Mouse (Mus musculus): ENCODE results near the gene Zfp36. TPM values are rescaled to one million over a fixed set of nuclear protein-coding genes. Genes with fewer than 3 reads are reported as not detected.
"Not testable (repeated sequence)": the region's sequence is repeated elsewhere in the genome, so short reads cannot be mapped to it uniquely, and the experiment has no call there.

Zfp36 gene
- polyA plus RNA-seq, 1 experiment from 2014 or later, result 4.2 TPM

DNA sequence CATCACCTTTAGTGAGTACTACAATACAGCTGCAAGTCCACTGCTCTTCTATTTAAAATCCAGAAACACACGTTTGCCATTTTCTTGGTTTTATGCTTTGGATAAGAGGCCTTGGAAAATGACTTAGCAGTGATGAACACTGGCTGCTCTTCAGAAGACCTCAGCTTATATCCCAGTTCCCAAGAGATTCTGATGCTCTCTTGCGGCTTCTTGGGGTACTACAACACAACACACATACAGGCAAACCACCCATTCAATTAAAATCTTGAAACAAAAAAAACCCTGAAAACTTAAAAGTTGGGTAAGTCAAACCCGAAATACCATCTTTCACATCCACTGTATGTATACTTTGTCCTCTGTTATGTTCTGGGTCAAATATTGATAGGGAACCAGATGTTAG, 17.9 kb upstream of the Zfp36 start:
- Histone ChIP-seq H3K9me3 (replicated peaks) (no peaks in the 10 kb centered on the region), H3K4me1 (peaks cover 13% of the 10 kb centered on the region), H3K4me3 (replicated peaks) (no peak overlapping the region), H3K27me3 (replicated peaks) (no peaks in the 10 kb centered on the region), H3K9ac (replicated peaks) (no peak overlapping the region), H3K36me3 (peaks cover 75% of the 10 kb centered on the region), H3K4me2 (no peak overlapping the region), H3K27ac (replicated peaks) (no peak overlapping the region)
- no peak for ATAC-seq (ENCODE audit: low FRiP score)
- 68% methylated on average over 3 of the region's 3 CpGs for WGBS

DNA sequence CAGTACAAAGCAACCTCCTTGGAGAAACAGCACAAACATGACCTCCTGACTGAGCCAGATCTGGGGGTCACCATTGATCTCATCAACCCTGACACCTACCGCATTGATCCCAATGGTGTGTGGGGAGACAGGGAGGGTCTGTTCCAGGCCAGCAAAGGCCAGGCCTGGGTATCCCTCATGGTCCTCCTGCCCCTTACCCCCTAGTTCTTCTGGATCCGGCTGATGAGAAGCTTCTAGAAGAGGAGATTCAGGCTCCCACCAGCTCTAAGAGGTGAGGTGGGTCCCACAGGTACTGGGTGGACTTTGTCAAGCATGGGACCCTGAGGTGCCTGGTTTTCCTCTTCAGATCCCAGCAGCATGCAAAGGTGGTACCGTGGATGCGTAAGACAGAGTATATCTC, 15.4 kb upstream of the Zfp36 start:
- Histone ChIP-seq H3K4me1 (peaks cover 24% of the 10 kb centered on the region), H3K27ac (replicated peaks) (no peak overlapping the region), H3K27me3 (replicated peaks) (no peaks in the 10 kb centered on the region), H3K9me3 (replicated peaks) (no peaks in the 10 kb centered on the region), H3K4me2 (no peak overlapping the region), H3K4me3 (replicated peaks) (no peak overlapping the region), H3K36me3 (peaks cover 54% of the 10 kb centered on the region), H3K9ac (replicated peaks) (no peak overlapping the region)
- no peak for ATAC-seq (ENCODE audit: low FRiP score)
- WGBS, result 94% methylated on average over 4 of the region's 4 CpGs

- 5% methylated on average over 22 of the region's 22 CpGs for WGBS
- H3K4me3 ChIP-seq (replicated peaks), result peak overlapping the region; percentile 99
- peak overlapping the region; percentile 89 for H3K9ac ChIP-seq (replicated peaks)
- no peak; the same call in 1 of the 2 replicates for ATAC-seq (ENCODE audit: low FRiP score)
- peak overlapping the region; percentile 93 for H3K4me2 ChIP-seq
- H3K4me1 ChIP-seq, result peaks cover 24% of the 10 kb centered on the region
- H3K27ac ChIP-seq (replicated peaks), result peak overlapping the region; percentile 86
- peaks cover 54% of the 10 kb centered on the region for H3K36me3 ChIP-seq
- no peaks in the 10 kb centered on the region for H3K9me3 ChIP-seq (replicated peaks)
- H3K27me3 ChIP-seq (replicated peaks), result no peaks in the 10 kb centered on the region
These were observed 13.4 kb upstream of the Zfp36 start for GRCm38 (mm10) chr7:28393272-28393951.

GRCm38 (mm10) chr7:28392429-28393271, 12.6 kb upstream of the Zfp36 start, which contains the start of the genes Med29 and Paf1:
Med29 (minus strand) TSS chr7:28392708.
Paf1 (plus strand) TSS chr7:28392951.
- peak; percentile 97 for ATAC-seq (ENCODE audit: low FRiP score)
- WGBS, result under 1% methylated on average over 58 of the region's 58 CpGs

GRCm38 (mm10) chr7:28390331-28390730, 10.3 kb upstream of the Zfp36 start:
- Histone ChIP-seq H3K4me1 (peaks cover 24% of the 10 kb centered on the region), H3K9ac (replicated peaks) (no peak overlapping the region), H3K4me2 (no peak overlapping the region), H3K27ac (replicated peaks) (no peak overlapping the region), H3K27me3 (replicated peaks) (no peaks in the 10 kb centered on the region), H3K4me3 (replicated peaks) (no peak overlapping the region), H3K36me3 (peaks cover 48% of the 10 kb centered on the region), H3K9me3 (replicated peaks) (no peaks in the 10 kb centered on the region)
- WGBS, result 95% methylated on average over 3 of the region's 3 CpGs
- ATAC-seq (ENCODE audit: low FRiP score), result no peak

More at GRCm38 (mm10) chr7:28392429-28393271, 12.6 kb upstream of the Zfp36 start, which contains the start of the genes Med29 and Paf1:
- H3K4me1 ChIP-seq, result peaks cover 24% of the 10 kb centered on the region
- H3K4me2 ChIP-seq, result peak within 1 kb of the TSS; percentile 93
- H3K4me3 ChIP-seq (replicated peaks), result peak within 1 kb of the TSS; percentile 99
- peaks cover 54% of the 10 kb centered on the region for H3K36me3 ChIP-seq
- H3K27ac ChIP-seq (replicated peaks), result peak within 1 kb of the TSS; percentile 86
- H3K9me3 ChIP-seq (replicated peaks), result no peaks in the 10 kb centered on the region
- H3K27me3 ChIP-seq (replicated peaks), result no peaks in the 10 kb centered on the region
- peak within 1 kb of the TSS; percentile 89 for H3K9ac ChIP-seq (replicated peaks)

DNA sequence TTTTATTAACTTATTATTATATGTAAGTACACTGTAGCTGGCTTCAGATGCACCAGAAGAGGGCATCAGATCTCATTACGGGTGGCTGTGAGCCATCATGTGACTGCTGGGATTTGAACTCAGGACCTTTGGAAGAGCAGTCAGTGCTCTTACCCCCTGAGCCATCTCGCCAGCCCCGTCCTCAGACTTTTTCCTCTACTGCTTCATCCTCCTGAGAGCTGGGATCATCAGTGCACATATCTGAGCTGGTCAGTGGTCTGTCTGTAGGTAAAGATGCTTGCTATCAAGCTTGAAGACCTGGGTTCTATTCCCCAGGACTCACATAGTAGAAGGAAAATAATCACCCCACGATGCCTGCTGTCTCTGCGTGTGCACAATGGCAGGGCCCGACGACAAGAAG, 7.3 kb upstream of the Zfp36 start:
- WGBS, result 90% methylated on average over 7 of the region's 7 CpGs
- not testable (repeated sequence) for H3K4me3 ChIP-seq (replicated peaks); H3K27ac ChIP-seq (replicated peaks); H3K27me3 ChIP-seq (replicated peaks); H3K9me3 ChIP-seq (replicated peaks); H3K9ac ChIP-seq (replicated peaks); ATAC-seq (ENCODE audit: low FRiP score); H3K4me2 ChIP-seq
- peaks cover 22% of the 10 kb centered on the region for H3K4me1 ChIP-seq
- H3K36me3 ChIP-seq, result peaks cover 42% of the 10 kb centered on the region

GRCm38 (mm10) chr7:28386877-28387276, 6.8 kb upstream of the Zfp36 start:
- H3K4me3 ChIP-seq (replicated peaks); H3K9me3 ChIP-seq (replicated peaks); H3K4me2 ChIP-seq; H3K9ac ChIP-seq (replicated peaks); ATAC-seq (ENCODE audit: low FRiP score); H3K27ac ChIP-seq (replicated peaks); H3K27me3 ChIP-seq (replicated peaks): not testable (repeated sequence)
- H3K4me1 ChIP-seq, result peaks cover 23% of the 10 kb centered on the region
- H3K36me3 ChIP-seq, result peaks cover 42% of the 10 kb centered on the region
- WGBS, result 83% methylated on average over 6 of the region's 6 CpGs

DNA sequence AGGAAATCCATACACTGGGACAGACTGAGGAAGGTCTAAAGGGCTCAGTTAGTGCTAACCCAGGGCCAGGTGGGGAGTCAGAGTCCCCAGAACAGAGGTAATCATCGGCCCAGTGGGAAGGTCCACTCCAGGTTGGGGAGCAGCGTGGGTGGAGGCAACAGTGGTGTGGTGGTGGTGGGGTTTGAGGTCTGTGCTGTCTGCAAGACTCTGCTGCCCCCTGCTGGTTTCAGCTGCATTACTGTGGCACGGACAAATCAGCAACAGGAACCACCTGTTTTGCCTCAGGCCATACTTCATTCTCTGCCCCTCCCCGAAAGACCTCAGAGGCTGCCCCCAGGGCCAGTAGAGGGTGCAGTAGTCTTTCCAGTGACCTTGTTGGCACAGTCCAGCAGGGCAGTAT, 6.4 kb upstream of the Zfp36 start:
- no peak for ATAC-seq (ENCODE audit: low FRiP score)
- Histone ChIP-seq H3K4me3 (replicated peaks) (no peak overlapping the region), H3K36me3 (peaks cover 42% of the 10 kb centered on the region), H3K9ac (replicated peaks) (no peak overlapping the region), H3K9me3 (replicated peaks) (no peaks in the 10 kb centered on the region), H3K27me3 (replicated peaks) (no peaks in the 10 kb centered on the region), H3K4me2 (no peak overlapping the region), H3K4me1 (peaks cover 23% of the 10 kb centered on the region), H3K27ac (replicated peaks) (no peak overlapping the region)
- WGBS, result 13% methylated on average over 4 of the region's 4 CpGs

GRCm38 (mm10) chr7:28386007-28386406, 6.0 kb upstream of the Zfp36 start:
- Histone ChIP-seq H3K36me3 (peaks cover 42% of the 10 kb centered on the region), H3K4me3 (replicated peaks) (no peak overlapping the region), H3K9ac (replicated peaks) (no peak overlapping the region), H3K9me3 (replicated peaks) (no peaks in the 10 kb centered on the region), H3K27me3 (replicated peaks) (no peaks in the 10 kb centered on the region), H3K27ac (replicated peaks) (no peak overlapping the region), H3K4me2 (no peak overlapping the region), H3K4me1 (peaks cover 20% of the 10 kb centered on the region)
- no peak for ATAC-seq (ENCODE audit: low FRiP score)
- 86% methylated on average over 7 of the region's 7 CpGs for WGBS

DNA sequence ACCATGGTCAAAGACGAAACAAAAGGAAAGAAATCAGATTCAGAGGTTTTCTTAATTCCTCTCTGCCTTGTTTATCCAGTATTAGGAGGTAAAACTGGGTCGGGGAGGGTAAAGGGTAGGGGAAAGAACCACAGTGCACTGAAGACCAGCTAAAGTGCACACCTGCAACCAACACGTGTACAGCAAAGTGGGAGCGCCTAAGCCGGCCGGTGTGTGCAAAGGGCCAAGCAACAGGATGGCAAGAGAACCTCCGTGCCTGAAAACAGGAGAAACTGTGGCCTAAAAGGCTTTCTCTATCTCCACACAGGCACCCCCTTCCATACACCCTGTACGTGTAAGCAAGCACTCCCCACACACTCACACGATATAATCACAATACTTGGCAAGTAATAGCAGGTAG, 5.1 kb upstream of the Zfp36 start:
- H3K9ac ChIP-seq (replicated peaks), result no peak overlapping the region
- H3K9me3 ChIP-seq (replicated peaks), result no peaks in the 10 kb centered on the region
- H3K27me3 ChIP-seq (replicated peaks), result no peaks in the 10 kb centered on the region
- no peak overlapping the region for H3K4me3 ChIP-seq (replicated peaks)
- ATAC-seq (ENCODE audit: low FRiP score), result no peak
- no peak overlapping the region for H3K4me2 ChIP-seq
- H3K36me3 ChIP-seq, result peaks cover 36% of the 10 kb centered on the region
- H3K4me1 ChIP-seq, result peaks cover 24% of the 10 kb centered on the region
- H3K27ac ChIP-seq (replicated peaks), result no peak overlapping the region
- 88% methylated on average over 9 of the region's 9 CpGs for WGBS

GRCm38 (mm10) chr7:28384162-28384561, 4.1 kb upstream of the Zfp36 start:
- Histone ChIP-seq H3K27ac (replicated peaks) (no peak overlapping the region), H3K4me3 (replicated peaks) (no peak overlapping the region), H3K9me3 (replicated peaks) (no peaks in the 10 kb centered on the region), H3K4me2 (no peak overlapping the region), H3K9ac (replicated peaks) (no peak overlapping the region), H3K27me3 (replicated peaks) (no peaks in the 10 kb centered on the region), H3K4me1 (peaks cover 30% of the 10 kb centered on the region), H3K36me3 (peaks cover 28% of the 10 kb centered on the region)
- no peak for ATAC-seq (ENCODE audit: low FRiP score)
- 82% methylated on average over 6 of the region's 6 CpGs for WGBS

DNA sequence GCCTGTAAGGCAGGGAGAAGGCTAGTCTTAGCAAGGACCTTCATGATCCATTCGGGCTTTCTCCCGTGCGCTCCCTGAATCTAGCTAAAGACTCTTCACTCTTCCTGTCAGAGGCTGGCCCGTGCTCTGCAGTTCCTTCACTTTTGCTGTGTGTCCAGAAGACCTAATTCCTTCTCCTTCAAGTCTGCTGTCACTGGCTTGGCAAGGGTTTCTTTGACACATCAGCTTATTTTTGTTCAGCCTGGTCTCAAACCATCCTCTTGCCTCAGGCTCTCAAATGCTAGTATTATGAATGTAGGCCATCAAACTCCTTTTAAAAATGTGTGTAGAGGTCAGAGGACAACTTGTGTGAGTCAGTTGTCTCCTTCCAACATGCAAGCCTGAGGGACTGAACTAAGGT, 3.6 kb upstream of the Zfp36 start:
- no peak overlapping the region for H3K9ac ChIP-seq (replicated peaks)
- no peak overlapping the region; the same call in 1 of the 2 replicates for H3K27ac ChIP-seq (replicated peaks)
- peaks cover 22% of the 10 kb centered on the region for H3K36me3 ChIP-seq
- H3K27me3 ChIP-seq (replicated peaks), result no peaks in the 10 kb centered on the region
- WGBS, result 76% methylated on average over 4 of the region's 4 CpGs
- H3K4me2 ChIP-seq, result no peak overlapping the region
- no peaks in the 10 kb centered on the region for H3K9me3 ChIP-seq (replicated peaks)
- peaks cover 34% of the 10 kb centered on the region for H3K4me1 ChIP-seq
- no peak overlapping the region for H3K4me3 ChIP-seq (replicated peaks)
- ATAC-seq (ENCODE audit: low FRiP score), result no peak
